Mouse (Mus musculus): ENCODE data around the gene Usp7.
"Not testable (repeated sequence)": the region's sequence is repeated elsewhere in the genome, so short reads cannot be mapped to it uniquely, and the experiment has no call there.

Usp7 gene

GRCm38 (mm10) chr16:8783198-8783913, 8.8 kb downstream of the Usp7 start:
- DNase-seq (ENCODE audit: low spot score), result no peak

GRCm38 (mm10) chr16:8781660-8782059, 10.4 kb downstream of the Usp7 start:
- DNase-seq (ENCODE audit: low spot score), result no peak

- DNase-seq (ENCODE audit: low spot score), result no peak
Observed at GRCm38 (mm10) chr16:8781191-8781590, 10.9 kb downstream of the Usp7 start.

GRCm38 (mm10) chr16:8780187-8780586, 11.9 kb downstream of the Usp7 start:
- DNase-seq (ENCODE audit: low spot score), result no peak

- no peak for DNase-seq (ENCODE audit: low spot score)
Observed at GRCm38 (mm10) chr16:8778697-8779096, 13.4 kb downstream of the Usp7 start.

GRCm38 (mm10) chr16:8777202-8777601, 14.9 kb downstream of the Usp7 start:
- DNase-seq (ENCODE audit: low spot score), result no peak

- no peak for DNase-seq (ENCODE audit: low spot score)
Observed at GRCm38 (mm10) chr16:8776634-8777033, 15.5 kb downstream of the Usp7 start.

- DNase-seq (ENCODE audit: low spot score), result no peak
Observed at GRCm38 (mm10) chr16:8771086-8771485, 21.0 kb downstream of the Usp7 start.

- DNase-seq (ENCODE audit: low spot score), result not testable (repeated sequence)
Observed at GRCm38 (mm10) chr16:8770342-8770741, 21.8 kb downstream of the Usp7 start.

- no peak for DNase-seq (ENCODE audit: low spot score)
Observed at GRCm38 (mm10) chr16:8769466-8769865, 22.6 kb downstream of the Usp7 start.

GRCm38 (mm10) chr16:8769065-8769464, 23.0 kb downstream of the Usp7 start:
- peak; percentile 85 for DNase-seq (ENCODE audit: low spot score)

GRCm38 (mm10) chr16:8768588-8768987, 23.5 kb downstream of the Usp7 start:
- DNase-seq (ENCODE audit: low spot score), result no peak

- no peak for DNase-seq (ENCODE audit: low spot score)
Observed at GRCm38 (mm10) chr16:8768071-8768470, 24.0 kb downstream of the Usp7 start.

- no peak for DNase-seq (ENCODE audit: low spot score)
Observed at GRCm38 (mm10) chr16:8767133-8768052, 24.7 kb downstream of the Usp7 start.

GRCm38 (mm10) chr16:8766196-8766595, 25.9 kb downstream of the Usp7 start:
- DNase-seq (ENCODE audit: low spot score), result no peak

- DNase-seq (ENCODE audit: low spot score), result no peak
Observed at GRCm38 (mm10) chr16:8764124-8764907, 27.8 kb downstream of the Usp7 start.

- DNase-seq (ENCODE audit: low spot score), result no peak
Observed at GRCm38 (mm10) chr16:8763028-8763427, 29.1 kb downstream of the Usp7 start.

- no peak for DNase-seq (ENCODE audit: low spot score)
Observed at GRCm38 (mm10) chr16:8761894-8762293, 30.2 kb downstream of the Usp7 start.

GRCm38 (mm10) chr16:8761005-8761404, 31.1 kb downstream of the Usp7 start:
- DNase-seq (ENCODE audit: low spot score), result no peak

GRCm38 (mm10) chr16:8758979-8759378, 33.1 kb downstream of the Usp7 start:
- DNase-seq (ENCODE audit: low spot score), result no peak

GRCm38 (mm10) chr16:8758193-8758592, 33.9 kb downstream of the Usp7 start:
- DNase-seq (ENCODE audit: low spot score), result no peak

- DNase-seq (ENCODE audit: low spot score), result not testable (repeated sequence)
Observed at GRCm38 (mm10) chr16:8757586-8757985, 34.5 kb downstream of the Usp7 start.

Data from retina, embryonic 14.5 days (tissue).